Comparison of ENCODE assay signal across 22 mouse cellular contexts in genomic region chr11:115992098-115992497, GRCm38 (mm10). TPM values are rescaled to one million over a fixed set of nuclear protein-coding genes. Genes with fewer than 3 reads are reported as not detected.
A peak's percentile ranks its signal among the peaks of the same experiment; 100 is the strongest.
DNase-seq lines count a peak whose midpoint lies in the region; TF ChIP-seq lines count a peak whose summit lies in the region.
"Had no signal": no experiment of that assay in that cellular context is flagged by ENCODE, and none has a peak within 500 bp of the region (broad histone marks: within the 10 kb centered on the region; RNA-seq: fewer than 3 reads in every experiment).

No protein-coding gene starts in this region.

- peak; percentile 57 for DNase-seq in layer of hippocampus, adult 11-12 months (ENCODE audit: low spot score)
- no peak for DNase-seq in layer of hippocampus, postnatal 25 days (ENCODE audit: extremely low spot score in 1 of 2, low spot score in 1 of 2)
- DNase-seq in left cerebral cortex, adult 2 months (ENCODE audit: extremely low spot score in 1 of 2, low spot score in 2 of 2), result no peak
- no peak for DNase-seq in left cerebral cortex, postnatal 14 days (ENCODE audit: low spot score in 2 of 2)
- peak; percentile 54 for DNase-seq in Muller cell, postnatal 12 days (ENCODE audit: inconsistent ontology term)
- DNase-seq in fibroblast of lung, adult 2 months (ENCODE audit: low read depth), result peak; percentile 62
- DNase-seq in urinary bladder, postnatal 4 days (ENCODE audit: low spot score in 2 of 2), result no peak
- no peak for DNase-seq in right cerebral cortex, postnatal 4 days
- DNase-seq: adrenal gland, adult 8-10 months; adrenal gland, postnatal 25 days; B cell, adult 2 months; cerebellum, adult 18-20 months; cerebellum, adult 9-10 months; cerebellum, postnatal 14 days; gastrocnemius, adult 2 months; gastrocnemius, postnatal 14 days; heart, adult 11 months had no signal

- H3K27ac ChIP-seq in left cerebral cortex, adult 2 months, result peak overlapping the region; percentile 5; the same call in 1 of the 2 replicates
- H3K27ac ChIP-seq: embryonic facial prominence, embryonic 12.5 days; embryonic facial prominence, embryonic 15.5 days; forebrain, embryonic 12.5 days; forebrain, embryonic 15.5 days; gastrocnemius, adult 2 months; hindbrain, embryonic 12.5 days had no signal

- H3K4me3 ChIP-seq in left cerebral cortex, adult 2 months, result no peak overlapping the region
- H3K4me3 ChIP-seq: embryonic facial prominence, embryonic 12.5 days; embryonic facial prominence, embryonic 15.5 days; forebrain, embryonic 12.5 days; forebrain, embryonic 15.5 days; gastrocnemius, adult 2 months; hindbrain, embryonic 12.5 days had no signal

- intact Hi-C loops in left cerebral cortex, adult 2 months (cut with DNase I), result no loop called here
- intact Hi-C loops in left cerebral cortex, postnatal 14 days (cut with DNase I), result no loop called here

- TF ChIP-seq CTCF in left cerebral cortex, adult 2 months (IDR thresholded peaks at IDR 0.05), result no peak

RNA-seq across cellular contexts. Expression of gene Itgb4, which starts 17.6 kb away (rescaled TPM):
- total RNA-seq in layer of hippocampus, postnatal 25 days (2021), result 1 to 10 TPM; 5.2 to 6.5 TPM
- total RNA-seq in left cerebral cortex, adult 2 months (2021), result 1 to 10 TPM; 5.1 to 5.7 TPM
- 1 to 10 TPM; 3.2 to 4.2 TPM for total RNA-seq in left cerebral cortex, postnatal 14 days (2021)

RNA-seq across cellular contexts. Expression of gene Galk1, which starts 20.4 kb away (rescaled TPM):
- 10 to 100 TPM; 14.0 to 16.9 TPM for total RNA-seq in layer of hippocampus, postnatal 25 days (2021)
- total RNA-seq in left cerebral cortex, adult 2 months (2021), result 10 to 100 TPM; 13.3 to 13.9 TPM
- 10 to 100 TPM; 18.8 to 19.4 TPM for total RNA-seq in left cerebral cortex, postnatal 14 days (2021)

RNA-seq across cellular contexts. Expression of gene H3f3b, which starts 35.7 kb away (rescaled TPM):
- 100 to 1,000 TPM; 281 to 291 TPM for total RNA-seq in layer of hippocampus, postnatal 25 days (2021)
- total RNA-seq in left cerebral cortex, adult 2 months (2021), result 100 to 1,000 TPM; 247 to 254 TPM
- total RNA-seq in left cerebral cortex, postnatal 14 days (2021), result 100 to 1,000 TPM; 254 to 295 TPM

RNA-seq across cellular contexts. Expression of gene Unk, which starts 38.0 kb away (rescaled TPM):
- 10 to 100 TPM; 19.6 to 23.2 TPM for total RNA-seq in layer of hippocampus, postnatal 25 days (2021)
- 10 to 100 TPM; 22.7 to 24.6 TPM for total RNA-seq in left cerebral cortex, adult 2 months (2021)
- 10 to 100 TPM; 23.8 to 25.5 TPM for total RNA-seq in left cerebral cortex, postnatal 14 days (2021)

RNA-seq across cellular contexts. Expression of gene Recql5, which starts 58.8 kb away (rescaled TPM):
- 10 to 100 TPM; 25.7 to 28.4 TPM for total RNA-seq in layer of hippocampus, postnatal 25 days (2021)
- 10 to 100 TPM; 27.1 to 29.4 TPM for total RNA-seq in left cerebral cortex, adult 2 months (2021)
- 10 to 100 TPM; 19.8 to 22.4 TPM for total RNA-seq in left cerebral cortex, postnatal 14 days (2021)

Comparison
In these comparisons a context has a peak if more than half of its experiments do, and no peak if none do; other contexts are left out.
1. DNase-seq: peak in layer of hippocampus, adult 11-12 months (single experiment), Muller cell, postnatal 12 days (single experiment) and fibroblast of lung, adult 2 months (single experiment); none in layer of hippocampus, postnatal 25 days (0 of 2), left cerebral cortex, adult 2 months (0 of 2), left cerebral cortex, postnatal 14 days (0 of 2), urinary bladder, postnatal 4 days (0 of 2) and right cerebral cortex, postnatal 4 days (single experiment).